Mouse (Mus musculus) lung, adult 2 months (tissue): ENCODE data around the gene Sel1l. TPM values are rescaled to one million over a fixed set of nuclear protein-coding genes. Genes with fewer than 3 reads are reported as not detected.
A peak's percentile ranks its signal among the peaks of the same experiment; 100 is the strongest.

Source experiments
- DNase-seq: peaks from one replicate; pipeline ENCODE4 v3.0.0; 2022
- H3K4me1 ChIP-seq: fragments of 200-500 bp; 2 replicates; pipeline ENCODE4 v1.6.1; 2011; ENCODE audit warnings: low read length; ENCODE audit not compliant: control insufficient read depth, insufficient read depth
- H3K4me3 ChIP-seq: fragments of 200-500 bp; replicated peaks from 2 replicates; pipeline ENCODE3; 2011; ENCODE audit warnings: low read depth, mild to moderate bottlenecking, control low read depth, low read length; ENCODE audit errors: extremely low read depth
- CTCF ChIP-seq: fragments of 200-500 bp; IDR thresholded peaks from 2 replicates; pipeline ENCODE4 v1.5.1; 2011; ENCODE audit warnings: mild to moderate bottlenecking, low read length, control low read depth; ENCODE audit not compliant: insufficient read depth
- POLR2A ChIP-seq: fragments of 200-500 bp; IDR thresholded peaks from 2 replicates; pipeline ENCODE4 v1.6.1; 2011; ENCODE audit warnings: low read depth, mild to moderate bottlenecking, control low read depth, low read length, borderline replicate concordance; ENCODE audit errors: extremely low read depth
- WGBS: fragments of 180-500 bp; shearing (Covaris S2); methylation state at CpG from one replicate; pipeline ENCODE4 v1.1.7; 2018; 5-methylcytosine and 5-hydroxymethylcytosine counted together
- polyA plus RNA-seq: library from polyadenylated mRNA; depleted of rRNA; stranded (reverse); fragments of >200 nt; gene quantifications from 2 replicates; pipeline ENCODE4 v1.2.3, GENCODE M21; 2012; rRNA removed

Sel1l gene
- polyA plus RNA-seq, 1 experiment, result 61.9 TPM

DNA sequence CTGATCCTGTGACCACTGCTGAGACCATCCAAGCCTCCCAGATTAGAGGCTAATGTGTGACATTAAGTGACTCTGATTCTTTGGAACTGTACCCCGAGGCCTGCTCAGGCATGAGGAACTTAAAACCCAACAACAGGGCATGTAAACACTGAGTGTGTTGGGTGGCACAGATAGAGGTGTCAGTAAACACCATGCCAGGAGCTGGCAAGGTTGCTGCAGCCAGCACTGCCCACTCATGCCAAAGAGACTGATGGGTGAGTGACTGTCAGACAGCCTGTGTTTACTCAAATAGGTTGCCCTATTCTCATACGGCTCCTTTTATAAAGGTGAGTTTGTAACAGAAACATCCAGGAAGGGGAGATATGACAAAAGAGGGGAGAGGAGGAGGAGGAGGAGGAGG lies 80.1 kb downstream of the Sel1l start:
- Histone ChIP-seq H3K4me3 (no peak overlapping the region), H3K4me1 (peaks cover 16% of the 10 kb centered on the region)
- TF ChIP-seq POLR2A (no peak), CTCF (no peak)
- WGBS, result 39% methylated on average over 2 of the region's 2 CpGs
- no peak for DNase-seq

DNA sequence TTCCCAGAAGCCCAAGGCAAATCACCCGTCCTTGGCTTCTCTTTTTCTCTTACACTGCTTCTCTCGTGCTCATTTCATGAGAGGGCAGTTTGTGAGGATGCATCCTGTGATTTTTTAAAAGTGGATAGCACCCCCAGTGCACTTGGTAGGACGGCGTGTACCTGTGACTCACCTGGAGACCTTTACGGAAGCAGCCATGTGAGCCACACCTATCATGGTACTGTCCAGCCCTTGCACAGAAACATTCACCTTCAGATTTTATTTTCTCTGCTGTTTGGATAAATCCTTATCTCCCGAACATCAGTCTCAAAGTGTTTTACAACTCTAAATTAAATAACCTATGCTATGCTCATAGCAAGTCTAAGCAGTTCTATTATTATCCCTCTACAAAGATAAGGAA lies 80.8 kb downstream of the Sel1l start:
- no peak for TF ChIP-seq CTCF
- no peak for TF ChIP-seq POLR2A
- 83% methylated on average over 6 of the region's 6 CpGs for WGBS
- Histone ChIP-seq H3K4me3 (no peak overlapping the region), H3K4me1 (peaks cover 16% of the 10 kb centered on the region)
- no peak for DNase-seq

DNA sequence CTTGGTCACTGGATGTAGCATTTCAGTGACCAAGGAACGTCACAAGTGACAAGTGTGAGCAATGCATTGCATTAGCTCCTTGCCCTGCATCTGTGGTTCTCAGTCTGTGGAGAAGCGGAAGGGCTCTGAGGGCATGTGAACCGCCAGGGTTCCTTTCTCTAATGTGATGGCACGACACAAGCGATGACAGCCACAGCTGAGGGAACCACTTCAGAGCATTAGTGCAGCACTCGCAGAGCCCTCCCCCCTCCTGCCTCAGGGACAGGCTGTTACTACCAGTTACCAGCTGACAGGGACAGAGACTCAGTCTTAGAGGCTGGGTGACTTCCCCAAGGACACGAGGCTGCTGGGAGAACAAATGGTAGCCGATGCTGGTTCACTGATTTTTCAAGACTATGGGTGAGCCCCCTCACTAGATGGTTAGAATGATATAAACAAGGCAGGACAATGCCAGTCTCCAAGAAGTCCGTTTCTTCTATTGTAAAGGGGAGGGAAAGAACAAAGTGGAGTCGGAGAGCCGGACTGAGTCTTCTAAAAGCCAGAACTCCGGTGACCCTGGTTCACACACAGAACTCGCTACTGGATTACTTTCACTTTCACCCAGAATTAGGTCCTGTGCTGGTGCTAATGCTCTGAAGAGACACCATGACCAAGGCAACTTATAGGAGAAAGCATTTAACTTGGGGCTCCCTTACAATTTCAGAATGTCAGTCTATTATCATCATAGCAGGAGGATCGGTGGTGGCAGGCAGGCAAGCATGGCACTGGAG lies 82.4 kb downstream of the Sel1l start:
- WGBS, result 26% methylated on average over 14 of the region's 14 CpGs
- peak; percentile 36 for DNase-seq
- TF ChIP-seq POLR2A (no peak), CTCF (no peak)
- Histone ChIP-seq H3K4me3 (peak overlapping the region; percentile 53), H3K4me1 (peaks cover 16% of the 10 kb centered on the region)

DNA sequence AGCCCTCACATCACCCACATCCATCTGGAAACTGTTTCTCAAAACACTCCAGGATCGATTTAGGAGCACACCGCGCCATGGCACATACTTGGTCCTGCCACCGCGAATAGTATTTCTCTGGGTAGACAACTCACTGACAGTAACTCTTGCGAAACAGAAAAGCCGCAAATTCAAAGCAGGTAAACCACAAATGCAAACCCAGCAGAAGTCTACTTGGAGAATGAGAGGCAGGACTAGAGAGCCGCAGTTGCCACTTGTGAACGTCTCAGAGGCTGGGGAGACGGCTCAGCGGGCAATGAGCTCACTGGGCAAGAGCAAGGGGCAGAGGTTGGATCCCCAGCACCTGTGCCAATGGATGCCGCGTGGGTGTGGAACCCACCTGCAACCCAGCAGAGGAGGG lies 83.5 kb downstream of the Sel1l start:
- WGBS, result 37% methylated on average over 13 of the region's 13 CpGs
- DNase-seq, result no peak
- H3K4me3 ChIP-seq, result no peak overlapping the region
- no peak for TF ChIP-seq CTCF
- no peak for TF ChIP-seq POLR2A
- peaks cover 16% of the 10 kb centered on the region for H3K4me1 ChIP-seq

DNA sequence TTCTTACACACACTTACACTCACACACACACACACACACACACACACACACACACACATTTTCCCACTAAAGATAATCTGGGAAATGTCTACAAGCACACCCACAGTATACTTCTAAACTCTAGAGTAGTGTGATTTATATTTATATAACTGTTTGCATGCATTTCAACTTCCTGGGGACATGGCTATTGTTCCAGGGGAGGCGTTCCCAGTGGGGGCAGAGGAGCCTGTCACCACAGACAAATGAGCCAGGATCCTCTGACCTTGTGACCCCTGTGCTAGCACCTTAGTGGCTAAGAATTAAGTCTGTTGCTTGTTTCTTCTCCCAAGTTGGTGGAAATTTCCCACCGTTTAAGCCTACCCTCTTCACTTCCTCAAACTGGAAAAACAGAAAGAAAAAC lies 83.9 kb downstream of the Sel1l start:
- H3K4me3 ChIP-seq, result no peak overlapping the region
- 17% methylated on average over 2 of the region's 2 CpGs for WGBS
- DNase-seq, result no peak
- H3K4me1 ChIP-seq, result peaks cover 16% of the 10 kb centered on the region
- TF ChIP-seq CTCF (no peak), POLR2A (no peak)

DNA sequence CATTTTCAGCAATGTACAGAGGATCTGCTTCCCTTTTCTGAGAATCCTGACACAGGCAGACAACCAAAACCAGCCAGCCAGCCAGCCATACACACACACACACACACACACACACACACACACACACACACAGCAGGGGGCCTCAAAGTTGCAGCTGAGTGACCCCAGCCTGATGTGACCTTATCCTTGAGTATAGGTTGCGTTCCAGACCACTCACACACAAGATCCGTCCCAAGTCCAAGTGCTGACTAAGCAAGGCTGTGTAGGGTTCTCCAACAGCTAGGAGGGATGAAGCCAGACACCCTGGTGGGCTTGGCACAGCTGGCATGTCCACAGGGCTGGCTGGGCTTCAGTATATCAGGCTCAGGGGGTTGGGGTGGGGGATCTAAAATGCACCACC lies 84.5 kb downstream of the Sel1l start:
- peaks cover 16% of the 10 kb centered on the region for H3K4me1 ChIP-seq

DNA sequence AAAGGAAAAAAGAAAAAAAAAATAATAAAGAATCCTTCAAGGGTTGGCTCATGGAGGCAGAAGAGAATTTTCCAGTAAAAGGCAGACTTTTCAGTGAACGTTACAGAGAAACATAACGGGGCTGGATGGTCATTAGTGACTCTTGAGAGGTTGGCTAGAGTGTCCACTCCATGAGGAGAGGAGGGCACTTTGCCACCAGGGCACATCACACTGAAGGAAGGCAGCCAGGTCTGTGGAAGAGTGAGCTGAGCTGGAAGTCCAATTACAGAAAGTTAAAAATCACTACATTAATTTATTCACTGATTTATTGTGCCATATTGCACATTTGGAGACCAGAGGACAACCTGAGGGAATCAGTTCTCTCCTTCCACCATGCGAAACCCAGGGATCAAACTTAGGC lies 89.1 kb downstream of the Sel1l start:
- WGBS, result 71% methylated on average over 3 of the region's 3 CpGs
- DNase-seq, result no peak
- TF ChIP-seq CTCF (no peak), POLR2A (no peak)
- peaks cover 10% of the 10 kb centered on the region for H3K4me1 ChIP-seq
- H3K4me3 ChIP-seq, result no peak overlapping the region

More for the DNA sequence above, 84.5 kb downstream of the Sel1l start:
- 47% methylated on average over 2 of the region's 2 CpGs for WGBS
- no peak overlapping the region for H3K4me3 ChIP-seq
- no peak for DNase-seq
- TF ChIP-seq CTCF, result no peak
- TF ChIP-seq POLR2A, result no peak

DNA sequence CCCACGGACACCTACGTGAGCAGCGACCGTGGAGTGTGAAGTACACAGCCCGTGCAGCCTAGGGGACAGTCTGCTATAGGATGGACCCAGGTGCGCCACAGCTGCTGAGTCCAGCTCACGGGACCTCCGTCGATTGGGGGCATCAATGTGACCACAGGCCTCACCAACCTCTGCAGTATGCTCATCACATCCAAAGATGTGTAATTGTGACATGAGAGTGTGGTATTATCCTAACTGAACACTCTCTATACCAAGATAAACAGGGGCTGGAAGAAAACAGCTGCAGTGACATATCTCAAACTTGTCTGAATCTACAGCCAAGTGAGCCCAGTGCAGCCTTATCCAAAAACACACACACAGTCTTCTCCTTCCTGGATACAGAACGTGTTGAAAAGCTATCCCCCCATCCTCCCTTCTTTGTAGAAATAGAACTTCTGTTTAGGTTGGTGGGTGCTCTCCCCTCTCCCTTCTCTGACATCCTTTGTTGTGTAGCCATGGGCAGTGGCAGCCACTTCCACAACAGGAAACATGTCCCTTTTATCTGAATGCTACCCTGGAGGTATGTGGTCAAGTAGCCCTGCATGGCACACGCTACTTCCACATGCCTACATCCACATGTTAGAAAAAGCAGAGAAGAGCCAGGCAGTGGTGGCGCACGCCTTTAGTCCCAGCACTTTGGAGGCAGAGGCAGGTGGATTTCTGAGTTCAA lies 90.9 kb downstream of the Sel1l start:
- Histone ChIP-seq H3K4me1 (peaks cover 9% of the 10 kb centered on the region), H3K4me3 (no peak overlapping the region)
- 74% methylated on average over 13 of the region's 13 CpGs for WGBS
- DNase-seq, result no peak
- no peak for TF ChIP-seq POLR2A

DNA sequence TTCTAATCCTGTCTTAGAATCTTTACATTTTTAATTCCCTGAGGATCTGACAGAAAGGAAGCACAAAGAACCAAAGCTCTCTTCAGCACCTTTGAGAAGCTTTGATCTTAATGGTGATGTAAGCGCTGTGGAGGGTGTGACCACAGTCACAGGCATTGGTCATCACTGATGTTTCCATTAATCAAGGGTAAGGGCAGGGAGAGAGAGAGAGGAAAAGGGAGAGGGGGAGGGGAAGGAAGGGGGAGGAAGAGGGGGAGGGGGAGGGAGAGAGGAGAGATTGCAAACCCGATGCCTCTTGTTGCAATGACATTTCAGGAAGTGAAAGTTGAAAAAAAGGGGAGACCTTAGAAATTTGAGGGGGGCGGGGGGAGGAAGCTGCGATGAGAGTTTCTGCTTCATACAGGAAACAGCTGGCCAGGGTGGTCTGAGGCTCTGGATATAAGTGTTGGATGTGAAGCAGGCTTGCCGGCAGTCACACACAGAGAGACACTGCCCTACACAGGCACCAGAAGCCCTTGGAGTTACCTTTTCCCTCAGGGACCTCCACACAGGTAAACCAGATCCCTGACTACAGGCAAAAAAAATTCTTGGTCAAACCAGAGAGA lies 92.3 kb downstream of the Sel1l start:
- TF ChIP-seq POLR2A, result no peak
- TF ChIP-seq CTCF, result no peak
- DNase-seq, result no peak
- Histone ChIP-seq H3K4me3 (no peak overlapping the region), H3K4me1 (peaks cover 9% of the 10 kb centered on the region)
- WGBS, result 20% methylated on average over 5 of the region's 5 CpGs

Other genes with a start within 250 kb of the Sel1l start
- 22.2 and 23.7 TPM in 2 replicates for gene Ston2, start 60.8 kb downstream of the Sel1l start, polyA plus RNA-seq